Mouse (Mus musculus): ENCODE measurements around the gene Dand5. TPM values are rescaled to one million over a fixed set of nuclear protein-coding genes. Genes with fewer than 3 reads are reported as not detected.

The Dand5 gene
- polyA plus RNA-seq, 1 experiment = 9.4 TPM

- H3K4me1 ChIP-seq (ENCODE audit: control insufficient read depth, insufficient read depth, insufficient read length, low read length) = peaks cover 30% of the 10 kb centered on the region
- peak overlapping the region; percentile 6 for H3K27ac ChIP-seq (replicated peaks; ENCODE audit: low read depth, low read length)
- peak overlapping the region; percentile 12; the same call in 1 of the 2 replicates for H3K4me3 ChIP-seq (ENCODE audit: insufficient read depth, low read depth, low read length)
These were observed 47.5 kb downstream of the Dand5 start for GRCm38 (mm10) chr8:84775105-84775591.

GRCm38 (mm10) chr8:84774473-84774911 lies 48.1 kb downstream of the Dand5 start:
- peaks cover 26% of the 10 kb centered on the region for H3K4me1 ChIP-seq (ENCODE audit: control insufficient read depth, insufficient read depth, insufficient read length, low read length)
- H3K4me3 ChIP-seq (ENCODE audit: insufficient read depth, low read depth, low read length) = 0 out of 2 replicates have a peak overlapping the region, but pooled peaks have one; percentile 10
- H3K27ac ChIP-seq (replicated peaks; ENCODE audit: low read depth, low read length) = peak overlapping the region; percentile 42

GRCm38 (mm10) chr8:84773833-84774232 lies 48.8 kb downstream of the Dand5 start:
- H3K4me1 ChIP-seq (ENCODE audit: control insufficient read depth, insufficient read depth, insufficient read length, low read length) = peaks cover 21% of the 10 kb centered on the region
- H3K27ac ChIP-seq (replicated peaks; ENCODE audit: low read depth, low read length) = no peak overlapping the region
- peak overlapping the region; percentile 11; the same call in 1 of the 2 replicates for H3K4me3 ChIP-seq (ENCODE audit: insufficient read depth, low read depth, low read length)

GRCm38 (mm10) chr8:84773304-84773703 lies 49.3 kb downstream of the Dand5 start:
- Histone ChIP-seq H3K4me1 (ENCODE audit: control insufficient read depth, insufficient read depth, insufficient read length, low read length) (peaks cover 21% of the 10 kb centered on the region), H3K4me3 (ENCODE audit: insufficient read depth, low read depth, low read length) (no peak overlapping the region), H3K27ac (replicated peaks; ENCODE audit: low read depth, low read length) (no peak overlapping the region)

GRCm38 (mm10) chr8:84772628-84773027 lies 50.0 kb downstream of the Dand5 start:
- Histone ChIP-seq H3K27ac (replicated peaks; ENCODE audit: low read depth, low read length) (no peak overlapping the region), H3K4me1 (ENCODE audit: control insufficient read depth, insufficient read depth, insufficient read length, low read length) (peaks cover 17% of the 10 kb centered on the region), H3K4me3 (ENCODE audit: insufficient read depth, low read depth, low read length) (no peak overlapping the region)

GRCm38 (mm10) chr8:84771941-84772378 lies 50.7 kb downstream of the Dand5 start:
- peak overlapping the region; percentile 4; the same call in 1 of the 2 replicates for H3K4me3 ChIP-seq (ENCODE audit: insufficient read depth, low read depth, low read length)
- H3K4me1 ChIP-seq (ENCODE audit: control insufficient read depth, insufficient read depth, insufficient read length, low read length) = peaks cover 20% of the 10 kb centered on the region
- no peak overlapping the region for H3K27ac ChIP-seq (replicated peaks; ENCODE audit: low read depth, low read length)

GRCm38 (mm10) chr8:84771000-84771687 lies 51.5 kb downstream of the Dand5 start:
- Histone ChIP-seq H3K4me3 (ENCODE audit: insufficient read depth, low read depth, low read length) (no peak overlapping the region), H3K4me1 (ENCODE audit: control insufficient read depth, insufficient read depth, insufficient read length, low read length) (peaks cover 26% of the 10 kb centered on the region), H3K27ac (replicated peaks; ENCODE audit: low read depth, low read length) (no peak overlapping the region)

GRCm38 (mm10) chr8:84770100-84770953 lies 52.3 kb downstream of the Dand5 start:
- no peak overlapping the region for H3K4me3 ChIP-seq (ENCODE audit: insufficient read depth, low read depth, low read length)
- no peak overlapping the region for H3K27ac ChIP-seq (replicated peaks; ENCODE audit: low read depth, low read length)
- peaks cover 22% of the 10 kb centered on the region for H3K4me1 ChIP-seq (ENCODE audit: control insufficient read depth, insufficient read depth, insufficient read length, low read length)

GRCm38 (mm10) chr8:84769324-84769723 lies 53.3 kb downstream of the Dand5 start:
- Histone ChIP-seq H3K4me1 (ENCODE audit: control insufficient read depth, insufficient read depth, insufficient read length, low read length) (peaks cover 17% of the 10 kb centered on the region), H3K27ac (replicated peaks; ENCODE audit: low read depth, low read length) (no peak overlapping the region), H3K4me3 (ENCODE audit: insufficient read depth, low read depth, low read length) (no peak overlapping the region)

GRCm38 (mm10) chr8:84768343-84769095 lies 54.1 kb downstream of the Dand5 start:
- Histone ChIP-seq H3K4me3 (ENCODE audit: insufficient read depth, low read depth, low read length) (no peak overlapping the region), H3K4me1 (ENCODE audit: control insufficient read depth, insufficient read depth, insufficient read length, low read length) (peaks cover 17% of the 10 kb centered on the region), H3K27ac (replicated peaks; ENCODE audit: low read depth, low read length) (0 out of 2 replicates have a peak overlapping the region, but pooled peaks have one; percentile 3)

GRCm38 (mm10) chr8:84767221-84767620 lies 55.4 kb downstream of the Dand5 start:
- no peak overlapping the region for H3K27ac ChIP-seq (replicated peaks; ENCODE audit: low read depth, low read length)
- H3K4me3 ChIP-seq (ENCODE audit: insufficient read depth, low read depth, low read length) = no peak overlapping the region
- H3K4me1 ChIP-seq (ENCODE audit: control insufficient read depth, insufficient read depth, insufficient read length, low read length) = peaks cover 17% of the 10 kb centered on the region

- H3K27ac ChIP-seq (replicated peaks; ENCODE audit: low read depth, low read length) = peak overlapping the region; percentile 9; the same call in 1 of the 2 replicates
- peaks cover 17% of the 10 kb centered on the region for H3K4me1 ChIP-seq (ENCODE audit: control insufficient read depth, insufficient read depth, insufficient read length, low read length)
- no peak overlapping the region for H3K4me3 ChIP-seq (ENCODE audit: insufficient read depth, low read depth, low read length)
These were observed 56.2 kb downstream of the Dand5 start for GRCm38 (mm10) chr8:84766422-84766821.

GRCm38 (mm10) chr8:84765629-84766028 lies 57.0 kb downstream of the Dand5 start:
- no peak overlapping the region for H3K4me3 ChIP-seq (ENCODE audit: insufficient read depth, low read depth, low read length)
- no peak overlapping the region for H3K27ac ChIP-seq (replicated peaks; ENCODE audit: low read depth, low read length)
- H3K4me1 ChIP-seq (ENCODE audit: control insufficient read depth, insufficient read depth, insufficient read length, low read length) = peaks cover 17% of the 10 kb centered on the region
